Mouse (Mus musculus) natural killer cell, adult 2 months (primary cell): ENCODE data around the gene Usp50.

Source experiments
- DNase-seq, 2 experiments: peaks; one replicate each; pipeline ENCODE4 v3.0.0; 2022; ENCODE audit warnings: low spot score in 2 of 2

Gene Usp50

GRCm38 (mm10) chr2:126665984-126666383 is 117.3 kb downstream of the Usp50 start:
- DNase-seq = no peak

GRCm38 (mm10) chr2:126663481-126663880 is 119.8 kb downstream of the Usp50 start:
- DNase-seq = peak; percentile 20 to 31
